Mouse (Mus musculus) thymus, postnatal 36 days (tissue): ENCODE measurements around the gene Fam234b.

Source experiments
- DNase-seq, 2 experiments: peaks; one replicate each; pipeline ENCODE4 v3.0.0; 2022; ENCODE audit warnings: mixed read lengths in 2 of 2

Gene Fam234b

GRCm38 (mm10) chr6:135275231-135275630 lies 77.5 kb downstream of the Fam234b start:
- no peak for DNase-seq

DNA sequence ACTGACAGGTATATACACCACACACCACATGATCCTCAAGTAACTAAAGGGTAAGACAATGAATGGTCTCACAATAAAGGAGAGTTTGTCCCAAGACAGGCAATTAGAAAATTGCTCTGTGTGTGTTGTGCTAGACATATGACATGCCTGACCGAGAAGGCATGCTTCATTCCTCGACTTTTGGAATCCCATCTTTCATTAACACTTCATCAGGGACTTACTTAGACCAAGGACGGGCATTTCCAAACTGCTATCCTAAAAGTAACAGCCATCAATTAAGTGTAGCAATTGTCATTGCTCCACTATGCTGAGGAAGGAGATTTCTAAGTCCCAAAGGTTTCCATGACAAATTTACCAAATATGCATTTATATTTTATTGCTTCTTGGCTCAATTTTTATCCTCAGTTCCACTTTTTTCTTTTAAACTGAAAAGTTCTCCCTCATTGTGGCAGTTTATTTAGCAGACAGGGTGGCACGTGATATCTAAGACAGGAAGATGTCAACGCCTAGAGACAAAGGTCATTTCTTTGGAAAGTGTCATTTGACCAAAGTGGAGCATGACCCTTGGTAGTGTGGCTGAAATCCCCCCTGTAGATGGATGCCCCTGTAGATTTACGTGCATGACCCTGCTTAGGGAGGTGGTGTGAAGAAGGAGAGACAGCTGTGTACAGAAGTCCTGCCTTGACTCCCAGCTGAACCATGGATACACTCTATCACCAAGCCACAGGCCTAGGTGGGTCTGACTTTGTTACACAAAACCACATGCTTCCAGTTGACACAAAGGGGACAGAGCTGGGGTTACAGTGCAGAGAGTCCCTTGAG lies 78.9 kb downstream of the Fam234b start:
- no peak for DNase-seq

DNA sequence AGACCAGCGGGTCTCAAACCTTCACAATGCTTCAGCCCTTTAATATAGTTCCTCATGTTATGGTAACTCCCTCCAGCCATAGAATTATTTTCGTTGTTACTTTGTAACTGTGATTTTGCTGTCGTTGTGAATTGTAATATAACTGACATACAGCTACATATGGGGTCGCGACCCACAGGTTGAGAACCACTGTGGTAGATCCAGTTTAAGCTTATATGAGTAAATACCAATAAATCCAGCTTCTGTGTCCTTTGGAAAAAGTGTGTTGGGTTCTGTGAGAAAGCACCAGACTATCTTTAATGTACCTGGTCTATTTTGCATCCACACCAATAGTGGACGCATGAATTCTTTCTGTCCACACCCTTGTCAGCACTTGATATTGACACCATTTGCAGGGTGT lies 80.5 kb downstream of the Fam234b start:
- DNase-seq: no peak

DNA sequence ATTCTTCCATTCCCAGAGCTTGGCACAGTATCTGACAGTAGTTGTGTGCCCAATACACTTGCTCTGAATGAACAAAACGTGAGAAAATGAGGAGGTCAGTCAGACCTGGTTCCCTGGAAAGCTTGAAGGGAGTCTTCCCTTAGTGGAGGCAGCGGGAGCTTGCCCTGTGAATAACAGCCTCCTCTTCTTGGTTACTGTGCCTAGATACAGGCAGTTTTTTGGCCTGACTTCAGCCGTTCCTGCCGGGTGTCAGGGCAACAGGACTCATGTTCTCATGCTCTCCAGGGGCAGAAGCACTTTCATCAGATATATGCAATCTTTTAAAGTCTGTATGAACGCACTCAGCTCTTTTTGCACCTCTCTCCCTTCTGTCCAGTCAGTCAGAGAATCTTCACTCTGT lies 81.5 kb downstream of the Fam234b start:
- no peak for DNase-seq

DNA sequence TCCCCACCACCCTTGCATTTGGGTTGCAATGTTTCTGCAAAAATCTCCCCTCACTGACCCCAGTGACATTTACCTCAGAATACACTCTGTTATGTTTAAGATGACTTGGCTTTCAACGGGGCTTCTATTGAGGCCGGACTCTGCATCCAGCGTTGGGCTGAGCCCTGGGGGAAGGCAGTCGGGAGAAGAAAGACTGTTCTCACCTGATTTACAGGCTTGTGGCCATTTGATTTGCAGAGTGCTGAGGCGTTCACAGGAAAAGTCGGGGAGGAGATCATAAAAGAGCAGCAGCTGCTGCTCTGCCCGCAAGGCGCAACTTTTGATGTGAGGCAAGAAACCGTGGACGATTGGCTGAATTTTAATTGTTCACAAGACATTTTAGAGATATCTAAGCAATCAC lies 82.1 kb downstream of the Fam234b start:
- no peak for DNase-seq

DNA sequence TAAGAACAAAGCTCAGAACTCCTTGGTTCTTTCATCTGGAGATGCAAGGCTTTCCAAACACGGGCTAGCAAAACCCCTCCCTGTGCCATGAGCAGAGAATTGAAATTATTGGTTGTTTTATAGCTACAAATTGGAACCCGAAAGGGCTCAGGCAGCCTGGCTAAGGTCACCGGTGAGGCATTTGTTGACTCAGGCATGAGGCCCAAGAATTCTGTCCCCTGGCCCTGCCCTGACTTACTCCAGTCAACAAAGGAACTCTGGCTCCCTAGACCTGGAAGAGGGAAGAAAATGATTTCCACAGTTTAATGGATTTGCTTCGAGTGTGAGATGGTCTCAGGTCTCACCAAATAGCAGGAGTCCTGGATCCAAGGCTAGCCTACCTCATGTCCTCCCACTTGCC lies 94.6 kb downstream of the Fam234b start:
- no peak for DNase-seq

DNA sequence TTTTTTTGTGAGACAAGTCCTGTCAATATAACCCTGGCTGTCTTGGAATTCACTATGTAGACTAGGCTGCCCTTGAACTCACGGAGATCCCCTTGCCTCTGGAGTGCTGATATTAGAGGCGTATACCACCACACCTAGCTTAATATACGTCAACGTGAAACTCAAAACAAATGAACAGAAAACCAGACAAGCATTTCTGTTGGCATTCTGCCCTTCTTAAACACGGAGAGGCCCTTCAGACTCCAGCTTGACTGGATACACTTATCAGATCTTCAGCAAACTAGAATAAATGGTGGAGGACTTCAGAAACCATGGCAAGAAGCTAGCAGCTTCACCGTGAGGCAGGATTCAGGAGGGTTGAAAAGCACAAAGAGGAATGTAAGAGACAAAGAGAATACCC lies 96.4 kb downstream of the Fam234b start:
- no peak for DNase-seq
